Mouse (Mus musculus): ENCODE data around the gene St3gal3.
A peak's percentile ranks its signal among the peaks of the same experiment; 100 is the strongest.

St3gal3 gene

GRCm38 (mm10) chr4:117981518-117981917, 153.2 kb downstream of the St3gal3 start:
- no peak for DNase-seq

GRCm38 (mm10) chr4:117980161-117980560, 154.6 kb downstream of the St3gal3 start:
- no peak for DNase-seq

DNA sequence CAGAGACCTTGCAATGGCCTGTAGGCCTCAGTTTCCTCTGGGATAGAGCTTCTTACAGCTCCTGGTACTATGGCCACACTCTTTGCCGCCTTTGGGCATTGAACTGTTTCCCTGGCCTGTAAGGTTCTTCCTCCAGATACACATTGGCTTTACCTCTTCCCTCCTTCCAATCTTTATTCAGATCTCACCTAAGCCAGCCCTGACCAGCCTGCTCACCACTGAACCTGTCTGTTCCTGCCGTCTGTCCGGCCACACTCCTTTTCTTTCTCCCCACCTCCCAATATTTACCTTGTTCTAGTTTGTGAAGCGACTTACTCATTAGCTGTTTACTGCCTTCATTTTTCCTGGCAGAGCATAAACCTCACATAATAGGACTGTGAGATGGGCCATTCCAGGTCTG, 155.5 kb downstream of the St3gal3 start:
- no peak for DNase-seq

- no peak for DNase-seq
These were observed 156.4 kb downstream of the St3gal3 start for GRCm38 (mm10) chr4:117978282-117978681.

DNA sequence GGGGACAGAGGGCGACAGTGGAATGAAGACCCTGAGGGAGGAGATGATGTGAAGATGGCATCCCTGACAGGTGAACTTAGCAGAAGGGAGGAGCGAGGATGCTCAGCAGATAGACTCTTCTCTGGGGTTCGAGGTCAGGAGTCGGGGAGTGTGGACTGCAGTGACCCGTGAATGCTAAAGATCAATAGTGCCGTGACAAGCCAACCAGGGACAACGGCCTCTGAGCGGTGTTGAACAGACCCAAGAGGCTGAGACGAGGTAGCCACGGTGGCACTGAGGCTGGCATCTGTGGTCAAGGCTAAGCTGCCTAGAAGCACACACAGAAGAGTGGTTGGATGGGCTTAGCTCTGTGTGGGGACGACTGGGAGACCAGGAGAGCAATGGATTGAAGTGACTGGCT, 156.9 kb downstream of the St3gal3 start:
- DNase-seq, result no peak

- DNase-seq, result no peak
These were observed 157.3 kb downstream of the St3gal3 start for GRCm38 (mm10) chr4:117977371-117977770.

- peak in 1 of 2 experiments; percentile 45 for DNase-seq
These were observed 158.9 kb downstream of the St3gal3 start for GRCm38 (mm10) chr4:117975820-117976219.

GRCm38 (mm10) chr4:117974719-117975118, 160.0 kb downstream of the St3gal3 start:
- DNase-seq, result no peak

DNA sequence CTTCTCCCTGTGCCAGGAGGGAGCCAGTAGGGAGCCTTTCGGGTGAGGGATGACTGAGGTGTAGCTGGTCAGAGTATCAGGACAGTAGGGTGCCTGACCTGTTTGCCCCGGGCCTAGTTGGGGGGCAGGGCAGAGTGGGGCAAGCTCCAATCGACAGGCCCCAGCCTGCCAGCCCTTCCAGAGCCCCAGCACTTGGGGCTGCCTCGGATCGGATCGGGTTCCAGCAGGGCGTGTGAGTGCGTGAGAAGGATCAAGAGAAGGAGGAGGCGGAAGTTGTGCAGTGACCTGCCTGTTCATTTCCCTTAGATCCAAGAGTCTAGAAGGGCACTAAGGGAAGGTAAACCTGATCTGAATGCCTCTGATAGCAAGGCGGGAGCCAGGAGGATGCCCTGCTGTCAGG, 161.7 kb downstream of the St3gal3 start:
- no peak for DNase-seq

- peak; percentile 16 to 24 for DNase-seq
These were observed 170.2 kb downstream of the St3gal3 start for GRCm38 (mm10) chr4:117964346-117965025.

GRCm38 (mm10) chr4:117957492-117957891, 177.2 kb downstream of the St3gal3 start:
- DNase-seq, result no peak

- no peak for DNase-seq
These were observed 187.2 kb downstream of the St3gal3 start for GRCm38 (mm10) chr4:117947493-117947892.

GRCm38 (mm10) chr4:117946639-117947305, 187.9 kb downstream of the St3gal3 start:
- peak in 1 of 2 experiments; percentile 29 for DNase-seq

GRCm38 (mm10) chr4:117943317-117943716, 191.4 kb downstream of the St3gal3 start:
- DNase-seq, result no peak

DNA sequence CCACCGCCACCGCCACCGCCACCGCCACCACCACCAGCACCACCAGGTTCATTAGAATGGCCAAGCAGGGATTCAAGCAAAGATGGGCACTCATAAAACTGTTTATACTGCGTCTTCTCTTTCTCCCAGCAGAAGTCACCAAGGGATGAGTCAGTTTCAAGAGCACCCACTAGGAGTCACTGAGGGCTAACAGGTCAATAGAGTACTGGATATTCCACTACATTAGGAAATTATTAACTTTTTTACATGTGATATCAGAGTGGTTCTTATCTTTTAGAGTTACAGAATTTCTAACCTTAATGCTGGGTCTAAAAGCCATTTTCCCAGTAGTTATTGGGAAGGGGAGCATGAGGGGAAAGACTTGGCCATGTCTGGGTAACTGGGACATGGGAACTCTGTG, 197.8 kb downstream of the St3gal3 start:
- no peak for DNase-seq

GRCm38 (mm10) chr4:117934081-117934480, 200.6 kb downstream of the St3gal3 start:
- no peak for DNase-seq

GRCm38 (mm10) chr4:117933248-117933647, 201.5 kb downstream of the St3gal3 start:
- DNase-seq, result no peak

GRCm38 (mm10) chr4:117929391-117929881, 205.3 kb downstream of the St3gal3 start, which contains the start of gene Artn:
Gene Artn, minus strand, starts transcription at chr4:117929763.
- peak; percentile 74 to 84 for DNase-seq

DNA sequence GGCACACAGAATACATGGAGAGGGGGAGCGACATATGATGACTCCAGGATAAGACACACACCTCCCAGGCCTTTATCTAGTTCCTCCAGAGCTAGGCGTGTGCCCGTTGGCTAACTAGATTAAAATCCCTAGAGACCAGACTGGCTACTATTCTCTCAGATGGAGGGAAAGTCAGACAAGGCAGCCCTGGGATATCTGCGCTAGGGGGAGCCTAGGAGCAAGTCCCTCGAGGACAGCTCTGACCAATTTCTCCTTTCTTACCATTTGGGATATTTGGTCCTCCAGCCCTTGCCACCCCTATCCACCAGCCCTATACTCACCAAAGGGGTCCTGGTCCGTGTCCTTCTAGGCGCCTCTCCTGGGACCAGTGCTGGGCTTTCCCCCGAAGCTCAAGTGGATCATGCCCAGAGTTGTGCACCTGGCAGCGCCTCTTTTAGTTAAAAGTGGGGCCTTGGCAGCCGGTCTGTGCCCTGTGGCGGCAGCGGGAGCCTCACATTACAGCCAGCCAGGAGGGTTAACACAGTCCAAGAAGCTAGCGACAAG, 205.9 kb downstream of the St3gal3 start:
- DNase-seq, result peak; percentile 79 to 84

- DNase-seq, result peak; percentile 66 to 71
These were observed 206.5 kb downstream of the St3gal3 start for GRCm38 (mm10) chr4:117928234-117928633.

GRCm38 (mm10) chr4:117926545-117927482, 207.9 kb downstream of the St3gal3 start:
- DNase-seq, result peak; percentile 63 to 77

DNA sequence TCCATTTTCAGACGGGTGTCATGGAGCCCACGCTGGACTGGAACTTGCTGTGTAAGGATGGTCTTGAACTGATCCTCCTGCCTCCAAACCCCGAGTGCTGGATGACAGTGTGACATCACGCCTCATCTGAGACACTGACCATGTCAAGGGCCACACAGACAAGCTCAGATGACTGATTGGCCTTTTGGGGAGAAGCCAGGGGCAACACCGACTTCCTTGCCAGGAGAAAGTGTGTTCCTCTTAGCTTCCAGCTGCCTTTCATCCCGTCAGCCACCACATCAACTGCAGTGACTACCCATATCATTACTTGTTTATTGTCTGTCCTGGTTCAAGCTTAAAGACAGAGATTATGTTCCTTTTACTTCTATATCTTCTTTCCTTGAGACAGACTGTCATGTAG, 209.8 kb downstream of the St3gal3 start:
- DNase-seq, result no peak

DNA sequence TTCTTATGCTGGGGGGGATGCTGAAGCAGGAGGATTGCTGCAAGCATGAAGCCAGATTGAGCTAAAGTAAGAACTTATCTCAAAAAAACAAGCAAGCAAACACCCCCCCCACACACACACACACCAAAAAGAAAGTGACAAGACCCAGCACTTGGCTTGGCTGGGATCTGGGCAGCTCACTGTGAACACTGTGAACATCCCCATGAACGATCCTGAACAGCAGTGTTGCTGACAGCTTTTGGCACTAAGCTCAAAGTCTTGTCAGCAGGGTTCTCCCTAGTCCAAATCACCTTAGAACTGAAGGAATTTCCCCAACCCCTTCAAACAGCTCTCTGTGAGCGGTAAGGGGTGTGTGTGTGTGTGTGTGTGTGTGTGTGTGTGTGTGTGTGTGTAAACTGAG, 211.3 kb downstream of the St3gal3 start:
- DNase-seq, result no peak
